Mouse (Mus musculus) limb, embryonic 11.5 days (tissue): ENCODE measurements around the gene N4bp2l2. TPM values are rescaled to one million over a fixed set of nuclear protein-coding genes. Genes with fewer than 3 reads are reported as not detected.
"Not testable (repeated sequence)": the region's sequence is repeated elsewhere in the genome, so short reads cannot be mapped to it uniquely, and the experiment has no call there.

ENCODE experiments used
- ATAC-seq: fragments of 200-750 bp; cut with Nextera tagmentation; 2 replicates; pipeline ENCODE4 v1.8.0; 2017; ENCODE audit warnings: low read depth; ENCODE audit not compliant: insufficient number of reproducible peaks, low FRiP score, low TSS enrichment
- DNase-seq: peaks from one replicate; pipeline ENCODE4 v3.0.0-alpha.2; 2015; ENCODE audit warnings: low spot score
- H3K27ac ChIP-seq: fragments of 300-500 bp; sonication (generic); replicated peaks from 2 replicates; pipeline ENCODE4 v1.5.1; 2014; ENCODE audit warnings: low read depth, mild to moderate bottlenecking, low read length
- H3K27me3 ChIP-seq: fragments of 300-500 bp; sonication (generic); 2 replicates; pipeline ENCODE4 v1.6.1; 2014; ENCODE audit warnings: mild to moderate bottlenecking, low read length, mixed read lengths; ENCODE audit not compliant: control insufficient read depth, insufficient read depth
- H3K36me3 ChIP-seq: fragments of 300-500 bp; sonication (generic); 2 replicates; pipeline ENCODE4 v1.6.1; 2014; ENCODE audit warnings: mild to moderate bottlenecking, low read length, moderate library complexity, mixed read lengths; ENCODE audit not compliant: control insufficient read depth, insufficient read depth
- H3K4me1 ChIP-seq: fragments of 300-500 bp; sonication (generic); 2 replicates; pipeline ENCODE4 v1.6.1; 2014; ENCODE audit warnings: low read length, mixed read lengths; ENCODE audit not compliant: control insufficient read depth, insufficient read depth
- H3K4me2 ChIP-seq: fragments of 300-500 bp; sonication (generic); 2 replicates; pipeline ENCODE4 v1.6.1; 2014; ENCODE audit warnings: low read depth, mild to moderate bottlenecking, moderate library complexity; ENCODE audit not compliant: severe bottlenecking
- H3K4me3 ChIP-seq: fragments of 300-500 bp; sonication (generic); 2 replicates; pipeline ENCODE4 v1.5.1; 2014; ENCODE audit warnings: low read depth, low read length
- H3K9ac ChIP-seq: fragments of 300-500 bp; sonication (generic); 2 replicates; pipeline ENCODE4 v1.6.1; 2014; ENCODE audit warnings: mild to moderate bottlenecking, low read length
- H3K9me3 ChIP-seq: fragments of 300-500 bp; sonication (generic); 2 replicates; pipeline ENCODE4 v1.6.1; 2016; ENCODE audit warnings: low read length; ENCODE audit not compliant: control insufficient read depth
- WGBS: fragments of 180-500 bp; shearing (Covaris S2); extraction: QIAGEN DNeasy Blood & Tissue Kit; methylation state at CpG from one replicate; pipeline ENCODE4 v1.1.7; 2014; 5-methylcytosine and 5-hydroxymethylcytosine counted together
- polyA plus RNA-seq: library from polyadenylated mRNA; unstranded; fragments of >200 nt; fragmentation: Nextera tagmentation; extraction: Ambion mirVana; gene quantifications from 2 replicates; pipeline ENCODE4 v1.2.1, GENCODE M21; 2014

N4bp2l2 gene
- polyA plus RNA-seq, result 52.4 and 53.0 TPM in 2 replicates

DNA sequence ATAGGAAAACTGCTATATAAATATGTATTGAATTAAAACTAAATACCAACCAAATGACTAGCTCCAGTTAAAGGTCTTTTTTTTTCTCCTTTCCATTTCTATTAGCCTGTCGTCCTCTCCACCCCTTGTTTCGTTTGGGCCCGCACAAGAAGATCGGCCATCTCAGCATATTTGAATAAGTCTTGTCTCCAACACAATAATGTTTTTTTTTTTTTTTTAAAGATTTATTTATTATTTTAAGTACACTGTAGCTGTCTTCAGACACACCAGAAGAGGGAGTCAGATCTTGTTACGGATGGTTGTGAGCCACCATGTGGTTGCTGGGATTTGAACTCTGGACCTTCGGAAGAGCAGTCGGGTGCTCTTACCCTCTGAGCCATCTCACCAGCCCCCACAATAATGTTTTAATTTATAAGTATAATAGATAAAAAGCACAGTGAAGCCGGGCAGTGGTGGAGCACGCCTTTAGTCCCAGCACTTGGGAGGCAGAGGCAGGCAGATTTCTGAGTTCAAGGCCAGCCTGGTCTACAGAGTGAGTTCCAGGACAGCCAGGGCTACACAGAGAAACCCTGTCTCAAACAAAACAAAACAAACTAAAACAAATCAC lies at the start of gene N4bp2l2:
Gene N4bp2l2 (minus strand): TSS at position 51 of the 607 bp plus-strand sequence.
- 92% methylated on average over 8 of the region's 9 CpGs for WGBS

DNA sequence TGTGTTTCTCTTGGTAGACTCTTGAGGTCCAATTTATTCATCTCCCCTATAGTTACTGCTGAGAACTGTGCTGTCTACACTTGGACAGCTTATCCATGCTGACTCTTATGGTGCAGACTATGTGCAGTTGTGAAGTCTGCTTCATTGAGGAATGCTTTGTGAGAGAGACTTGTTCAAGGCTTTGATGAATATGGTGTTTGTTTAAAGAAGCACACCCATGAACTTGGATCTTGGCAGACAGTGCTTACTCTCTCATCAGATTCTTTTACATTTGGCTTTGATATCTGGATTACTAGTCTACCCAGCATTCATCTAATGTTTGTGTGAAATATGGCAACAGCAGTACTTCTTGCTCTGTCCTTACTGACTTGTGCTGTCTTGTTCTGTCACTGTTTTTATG lies 47.4 kb upstream of the N4bp2l2 start:
- no peak overlapping the region for H3K9ac ChIP-seq
- no peak overlapping the region for H3K27ac ChIP-seq
- no peaks in the 10 kb centered on the region for H3K36me3 ChIP-seq
- H3K9me3 ChIP-seq, result no peaks in the 10 kb centered on the region
- no peak overlapping the region for H3K4me3 ChIP-seq
- no peaks in the 10 kb centered on the region for H3K4me1 ChIP-seq
- no peak for DNase-seq
- H3K4me2 ChIP-seq, result no peak overlapping the region
- no peak for ATAC-seq
- no peaks in the 10 kb centered on the region for H3K27me3 ChIP-seq

More for the DNA sequence above, at the start of gene N4bp2l2:
- H3K9me3 ChIP-seq, H3K36me3 ChIP-seq, ATAC-seq, H3K27me3 ChIP-seq, DNase-seq, H3K4me1 ChIP-seq: not testable (repeated sequence)
- H3K27ac ChIP-seq, result peak within 1 kb of the TSS; percentile 95
- H3K4me3 ChIP-seq, result peak within 1 kb of the TSS; percentile 98
- peak within 1 kb of the TSS; percentile 72 for H3K4me2 ChIP-seq
- H3K9ac ChIP-seq, result peak within 1 kb of the TSS; percentile 90

DNA sequence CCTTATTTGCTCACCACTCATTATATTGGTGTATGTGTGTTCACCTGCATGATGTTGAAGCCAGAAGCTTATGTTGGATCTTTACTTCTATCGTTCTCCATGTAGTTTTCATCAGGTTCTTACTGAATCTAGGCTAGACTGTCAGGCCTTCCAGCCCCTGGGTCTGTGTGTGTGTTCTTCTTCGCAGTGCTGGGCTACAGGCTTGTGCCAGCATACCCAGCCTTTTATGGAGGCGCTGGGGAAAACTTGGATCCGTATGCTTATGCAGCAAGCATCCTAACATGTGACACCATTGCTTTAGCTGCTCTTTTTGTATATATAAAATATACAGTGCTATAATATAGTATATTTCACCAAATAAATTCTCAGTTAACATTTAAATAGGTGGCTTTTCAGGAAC lies 45.5 kb upstream of the N4bp2l2 start:
- no peak overlapping the region for H3K27ac ChIP-seq
- no peak overlapping the region for H3K4me3 ChIP-seq
- H3K4me1 ChIP-seq, result no peaks in the 10 kb centered on the region
- no peaks in the 10 kb centered on the region for H3K9me3 ChIP-seq
- no peaks in the 10 kb centered on the region for H3K27me3 ChIP-seq
- 95% methylated on average over 4 of the region's 4 CpGs for WGBS
- ATAC-seq (no peak), DNase-seq (no peak)
- H3K9ac ChIP-seq, result no peak overlapping the region
- H3K4me2 ChIP-seq, result no peak overlapping the region
- H3K36me3 ChIP-seq, result no peaks in the 10 kb centered on the region

DNA sequence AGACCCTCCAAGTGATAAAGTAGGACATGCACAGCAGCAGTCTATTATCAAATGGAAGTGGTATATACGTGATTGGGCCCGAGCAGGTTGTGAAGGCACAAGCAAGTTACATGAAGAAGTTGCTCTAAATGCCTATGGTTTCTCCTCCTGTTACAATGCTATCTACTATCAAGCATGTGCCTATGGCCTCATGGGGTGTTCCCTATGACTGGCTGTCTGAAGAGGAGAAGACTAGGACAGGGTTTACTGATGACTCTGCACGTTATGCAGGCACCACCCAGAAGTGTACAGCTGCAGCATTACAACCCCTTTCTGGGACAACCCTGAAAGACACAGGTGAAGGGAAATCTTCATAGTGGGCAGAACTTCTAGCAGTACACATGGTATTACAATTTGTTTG lies 41.2 kb upstream of the N4bp2l2 start:
- not testable (repeated sequence) for ATAC-seq, H3K27ac ChIP-seq

DNA sequence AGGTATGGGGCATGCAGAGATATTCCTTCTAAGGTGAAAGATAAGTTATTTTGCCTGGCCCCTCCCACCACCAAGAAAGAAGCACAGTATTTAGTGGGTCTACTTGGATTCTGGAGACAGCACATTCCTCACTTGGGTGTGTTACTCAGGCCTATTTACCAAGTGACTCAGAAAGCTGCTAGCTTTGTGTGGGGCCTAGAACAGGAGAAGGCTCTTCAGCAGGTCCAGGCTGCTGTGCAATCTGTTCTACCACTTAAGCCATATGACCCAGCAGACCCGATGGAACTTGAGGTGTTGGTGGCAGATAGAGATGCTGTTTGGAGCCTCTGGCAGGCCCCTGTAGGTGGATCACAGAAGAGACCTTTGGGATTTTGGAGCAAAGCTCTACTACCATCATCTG lies 40.7 kb upstream of the N4bp2l2 start:
- WGBS, result 93% methylated on average over 1 of the region's 1 CpGs
- not testable (repeated sequence) for H3K27me3 ChIP-seq, H3K9me3 ChIP-seq, ATAC-seq, H3K4me3 ChIP-seq, H3K9ac ChIP-seq, DNase-seq, H3K4me2 ChIP-seq, H3K4me1 ChIP-seq, H3K36me3 ChIP-seq, H3K27ac ChIP-seq

More for the DNA sequence above, 41.2 kb upstream of the N4bp2l2 start:
- not testable (repeated sequence) for H3K4me3 ChIP-seq, DNase-seq, H3K27me3 ChIP-seq, H3K4me2 ChIP-seq, H3K9me3 ChIP-seq, H3K9ac ChIP-seq, H3K36me3 ChIP-seq, H3K4me1 ChIP-seq
- WGBS, result 92% methylated on average over 3 of the region's 3 CpGs

GRCm38 (mm10) chr5:150702714-150703113 lies 36.7 kb upstream of the N4bp2l2 start:
- DNase-seq (no peak), ATAC-seq (no peak)
- Histone ChIP-seq H3K9ac (no peak overlapping the region), H3K4me3 (no peak overlapping the region), H3K27ac (no peak overlapping the region), H3K27me3 (no peaks in the 10 kb centered on the region), H3K9me3 (no peaks in the 10 kb centered on the region), H3K36me3 (no peaks in the 10 kb centered on the region), H3K4me1 (no peaks in the 10 kb centered on the region), H3K4me2 (no peak overlapping the region)
- 76% methylated on average over 2 of the region's 2 CpGs for WGBS

DNA sequence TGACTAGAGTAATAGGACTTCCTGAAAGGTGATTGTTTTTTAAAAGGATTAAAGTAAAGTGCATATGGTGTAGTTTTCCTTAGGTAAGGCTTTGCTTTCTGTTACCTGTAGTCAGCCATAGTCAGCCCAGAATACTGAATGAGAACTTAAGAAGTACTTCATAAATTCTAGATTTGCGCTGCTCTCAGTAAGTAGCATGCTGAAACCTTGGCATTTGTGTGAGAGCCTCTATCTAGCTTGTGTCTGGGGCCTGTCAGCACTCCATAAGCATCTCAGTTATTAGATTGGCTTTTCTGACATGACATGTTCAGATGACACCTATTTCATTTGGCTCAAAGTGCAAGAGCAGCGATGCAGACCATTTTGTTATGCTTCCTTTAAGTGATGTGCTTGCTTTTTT lies 27.3 kb upstream of the N4bp2l2 start:
- H3K36me3 ChIP-seq, result peaks cover 6% of the 10 kb centered on the region; the same call in 1 of the 2 replicates
- H3K27ac ChIP-seq, result no peak overlapping the region
- DNase-seq (no peak), ATAC-seq (no peak)
- no peaks in the 10 kb centered on the region for H3K27me3 ChIP-seq
- no peak overlapping the region for H3K9ac ChIP-seq
- no peak overlapping the region for H3K4me2 ChIP-seq
- 93% methylated on average over 2 of the region's 2 CpGs for WGBS
- no peaks in the 10 kb centered on the region; the same call in 1 of the 2 replicates for H3K9me3 ChIP-seq
- no peaks in the 10 kb centered on the region for H3K4me1 ChIP-seq
- H3K4me3 ChIP-seq, result no peak overlapping the region

- Histone ChIP-seq H3K27me3 (no peaks in the 10 kb centered on the region), H3K4me1 (no peaks in the 10 kb centered on the region), H3K9ac (no peak overlapping the region), H3K27ac (no peak overlapping the region), H3K36me3 (peaks cover 4% of the 10 kb centered on the region; the same call in 1 of the 2 replicates), H3K4me3 (no peak overlapping the region), H3K4me2 (no peak overlapping the region), H3K9me3 (no peaks in the 10 kb centered on the region; the same call in 1 of the 2 replicates)
- ATAC-seq (no peak), DNase-seq (no peak)
Measured at GRCm38 (mm10) chr5:150690685-150691084, 24.7 kb upstream of the N4bp2l2 start.

DNA sequence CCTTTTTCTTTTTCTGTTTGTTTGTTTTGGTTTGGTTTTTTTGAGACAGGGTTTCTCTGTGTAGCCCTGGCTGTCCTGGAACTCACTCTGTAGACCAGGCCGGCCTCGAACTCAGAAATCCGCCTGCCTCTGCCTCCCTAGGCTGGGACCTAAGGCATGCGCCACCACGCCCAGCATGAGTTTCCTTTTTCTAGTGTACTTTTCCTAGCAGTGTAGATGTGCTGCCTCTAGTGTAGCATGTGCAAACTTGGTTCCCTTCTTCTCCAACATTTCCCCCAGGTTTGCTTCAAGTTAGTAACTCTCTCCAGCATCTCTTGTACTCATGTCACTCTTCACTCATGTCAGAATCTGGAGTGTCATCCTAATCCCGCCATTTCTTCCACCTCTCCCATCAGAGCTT lies 16.9 kb upstream of the N4bp2l2 start:
- not testable (repeated sequence) for H3K27ac ChIP-seq, H3K4me2 ChIP-seq, H3K36me3 ChIP-seq, H3K9me3 ChIP-seq, H3K4me3 ChIP-seq, H3K27me3 ChIP-seq, H3K9ac ChIP-seq, H3K4me1 ChIP-seq, ATAC-seq, DNase-seq
- 94% methylated on average over 6 of the region's 6 CpGs for WGBS
